Mouse (Mus musculus) forebrain, embryonic 13.5 days (tissue): Measurements from ENCODE around the gene Camsap1. TPM values are rescaled to one million over a fixed set of nuclear protein-coding genes. Genes with fewer than 3 reads are reported as not detected.

Experiments
- ATAC-seq: fragments of 200-750 bp; cut with Nextera tagmentation; 2 replicates; pipeline ENCODE4 v1.8.0; 2017
- H3K27ac ChIP-seq: fragments of 300-500 bp; sonication (generic); 2 replicates; pipeline ENCODE4 v1.5.1; 2015; ENCODE audit warnings: inconsistent platforms, mild to moderate bottlenecking, moderate library complexity
- H3K27me3 ChIP-seq: fragments of 300-500 bp; sonication (generic); 2 replicates; pipeline ENCODE4 v1.6.1; 2015; ENCODE audit warnings: mild to moderate bottlenecking, inconsistent platforms
- H3K36me3 ChIP-seq: fragments of 300-500 bp; sonication (generic); 2 replicates; pipeline ENCODE4 v1.6.1; 2015; ENCODE audit warnings: mild to moderate bottlenecking, inconsistent platforms; ENCODE audit not compliant: poor library complexity, severe bottlenecking
- H3K4me1 ChIP-seq: fragments of 300-500 bp; sonication (generic); 2 replicates; pipeline ENCODE4 v1.6.1; 2015; ENCODE audit warnings: inconsistent platforms
- H3K4me2 ChIP-seq: fragments of 300-500 bp; sonication (generic); 2 replicates; pipeline ENCODE4 v1.6.1; 2015; ENCODE audit warnings: inconsistent platforms, mild to moderate bottlenecking, moderate library complexity
- H3K4me3 ChIP-seq: fragments of 300-500 bp; sonication (generic); 2 replicates; pipeline ENCODE4 v1.5.1; 2015; ENCODE audit warnings: mild to moderate bottlenecking, inconsistent platforms
- H3K9ac ChIP-seq: fragments of 300-500 bp; sonication (generic); 2 replicates; pipeline ENCODE4 v1.6.1; 2015; ENCODE audit warnings: mild to moderate bottlenecking, inconsistent platforms
- H3K9me3 ChIP-seq: fragments of 300-500 bp; sonication (generic); replicated peaks from 2 replicates; pipeline ENCODE4 v1.6.1; 2016; ENCODE audit warnings: inconsistent platforms
- WGBS: fragments of 180-500 bp; shearing (Covaris S2); methylation state at CpG from one replicate; pipeline ENCODE4 v1.1.7; 2015; 5-methylcytosine and 5-hydroxymethylcytosine counted together
- polyA plus RNA-seq: library from polyadenylated mRNA; unstranded; fragments of >200 nt; fragmentation: Nextera tagmentation; extraction: Ambion mirVana; gene quantifications from 2 replicates; pipeline ENCODE4 v1.2.1, GENCODE M21; 2015

Camsap1 gene
- polyA plus RNA-seq, 1 experiment from 2014 or later: 30.7 TPM

- Histone ChIP-seq H3K27ac (no peak overlapping the region), H3K9me3 (no peaks in the 10 kb centered on the region), H3K9ac (no peak overlapping the region), H3K4me3 (no peak overlapping the region), H3K27me3 (no peaks in the 10 kb centered on the region), H3K4me2 (no peak overlapping the region), H3K36me3 (peaks cover 90% of the 10 kb centered on the region), H3K4me1 (no peaks in the 10 kb centered on the region)
- 78% methylated on average over 2 of the region's 2 CpGs for WGBS
- no peak for ATAC-seq
These were observed 18.9 kb upstream of the Camsap1 start for GRCm38 (mm10) chr2:26002001-26002400.

- 96% methylated on average over 5 of the region's 5 CpGs for WGBS
- H3K9ac ChIP-seq: no peak overlapping the region
- H3K27ac ChIP-seq: no peak overlapping the region
- no peaks in the 10 kb centered on the region for H3K27me3 ChIP-seq
- H3K4me1 ChIP-seq: no peaks in the 10 kb centered on the region
- no peak overlapping the region for H3K4me2 ChIP-seq
- H3K9me3 ChIP-seq: no peaks in the 10 kb centered on the region
- no peak overlapping the region for H3K4me3 ChIP-seq
- ATAC-seq: no peak
- H3K36me3 ChIP-seq: peaks cover 85% of the 10 kb centered on the region
These were observed 18.1 kb upstream of the Camsap1 start for GRCm38 (mm10) chr2:26001136-26001535.

- Histone ChIP-seq H3K36me3 (peaks cover 57% of the 10 kb centered on the region), H3K9ac (no peak overlapping the region), H3K4me1 (no peaks in the 10 kb centered on the region), H3K4me3 (no peak overlapping the region), H3K27ac (no peak overlapping the region), H3K9me3 (no peaks in the 10 kb centered on the region), H3K4me2 (no peak overlapping the region), H3K27me3 (no peaks in the 10 kb centered on the region)
- no peak for ATAC-seq
- WGBS: 94% methylated on average over 3 of the region's 3 CpGs
These were observed 14.6 kb upstream of the Camsap1 start for GRCm38 (mm10) chr2:25997716-25998115.

DNA sequence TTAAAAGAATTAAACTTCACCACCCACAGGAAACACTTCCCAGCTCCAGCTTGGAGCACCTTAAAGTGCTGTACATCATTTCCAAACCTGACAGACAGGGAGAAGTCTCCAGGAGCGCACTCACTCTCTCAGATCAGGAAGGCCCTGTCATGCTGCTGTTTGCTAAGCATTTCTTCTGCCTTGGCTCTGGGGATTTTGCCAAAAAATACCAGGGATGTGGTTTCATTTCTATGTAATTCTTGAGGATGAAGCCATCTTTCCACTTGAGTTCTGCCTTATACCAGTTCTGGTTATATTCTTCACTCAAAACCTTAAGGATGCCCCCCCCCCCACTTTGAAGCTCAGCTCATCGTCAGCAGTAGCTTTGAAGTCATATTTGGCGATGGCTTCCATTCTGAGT is 11.7 kb upstream of the Camsap1 start:
- Histone ChIP-seq H3K4me1 (no peaks in the 10 kb centered on the region), H3K4me2 (no peak overlapping the region), H3K9me3 (no peaks in the 10 kb centered on the region), H3K4me3 (no peak overlapping the region), H3K27ac (no peak overlapping the region), H3K27me3 (no peaks in the 10 kb centered on the region), H3K9ac (no peak overlapping the region), H3K36me3 (peaks cover 35% of the 10 kb centered on the region)
- WGBS: 94% methylated on average over 3 of the region's 3 CpGs
- no peak for ATAC-seq

GRCm38 (mm10) chr2:25992285-25992684 is 9.2 kb upstream of the Camsap1 start:
- Histone ChIP-seq H3K4me3 (no peak overlapping the region), H3K27ac (no peak overlapping the region), H3K27me3 (no peaks in the 10 kb centered on the region), H3K9me3 (no peaks in the 10 kb centered on the region), H3K9ac (no peak overlapping the region), H3K4me2 (no peak overlapping the region), H3K36me3 (peaks cover 11% of the 10 kb centered on the region), H3K4me1 (no peaks in the 10 kb centered on the region)
- no peak for ATAC-seq
- WGBS: 73% methylated on average over 2 of the region's 2 CpGs

GRCm38 (mm10) chr2:25989651-25990050 is 6.6 kb upstream of the Camsap1 start:
- Histone ChIP-seq H3K27me3 (no peaks in the 10 kb centered on the region), H3K9me3 (no peaks in the 10 kb centered on the region), H3K9ac (no peak overlapping the region), H3K4me2 (no peak overlapping the region), H3K27ac (no peak overlapping the region), H3K4me3 (no peak overlapping the region), H3K4me1 (0 out of 2 replicates have a peak, but pooled peaks cover 3% of the 10 kb centered on the region), H3K36me3 (no peaks in the 10 kb centered on the region)
- ATAC-seq: no peak
- WGBS: 87% methylated on average over 1 of the region's 1 CpGs

GRCm38 (mm10) chr2:25987817-25988216 is 4.7 kb upstream of the Camsap1 start:
- Histone ChIP-seq H3K36me3 (no peaks in the 10 kb centered on the region), H3K9me3 (no peaks in the 10 kb centered on the region), H3K4me2 (no peak overlapping the region), H3K9ac (no peak overlapping the region), H3K27ac (no peak overlapping the region), H3K4me1 (peaks cover 11% of the 10 kb centered on the region), H3K27me3 (no peaks in the 10 kb centered on the region), H3K4me3 (no peak overlapping the region)
- ATAC-seq: no peak
- WGBS: 90% methylated on average over 6 of the region's 6 CpGs

GRCm38 (mm10) chr2:25986601-25987000 is 3.5 kb upstream of the Camsap1 start:
- Histone ChIP-seq H3K4me3 (no peak overlapping the region), H3K9me3 (no peaks in the 10 kb centered on the region), H3K4me2 (no peak overlapping the region), H3K27ac (no peak overlapping the region), H3K27me3 (no peaks in the 10 kb centered on the region), H3K4me1 (peaks cover 15% of the 10 kb centered on the region), H3K36me3 (no peaks in the 10 kb centered on the region), H3K9ac (no peak overlapping the region)
- WGBS: 66% methylated on average over 5 of the region's 5 CpGs
- ATAC-seq: no peak

DNA sequence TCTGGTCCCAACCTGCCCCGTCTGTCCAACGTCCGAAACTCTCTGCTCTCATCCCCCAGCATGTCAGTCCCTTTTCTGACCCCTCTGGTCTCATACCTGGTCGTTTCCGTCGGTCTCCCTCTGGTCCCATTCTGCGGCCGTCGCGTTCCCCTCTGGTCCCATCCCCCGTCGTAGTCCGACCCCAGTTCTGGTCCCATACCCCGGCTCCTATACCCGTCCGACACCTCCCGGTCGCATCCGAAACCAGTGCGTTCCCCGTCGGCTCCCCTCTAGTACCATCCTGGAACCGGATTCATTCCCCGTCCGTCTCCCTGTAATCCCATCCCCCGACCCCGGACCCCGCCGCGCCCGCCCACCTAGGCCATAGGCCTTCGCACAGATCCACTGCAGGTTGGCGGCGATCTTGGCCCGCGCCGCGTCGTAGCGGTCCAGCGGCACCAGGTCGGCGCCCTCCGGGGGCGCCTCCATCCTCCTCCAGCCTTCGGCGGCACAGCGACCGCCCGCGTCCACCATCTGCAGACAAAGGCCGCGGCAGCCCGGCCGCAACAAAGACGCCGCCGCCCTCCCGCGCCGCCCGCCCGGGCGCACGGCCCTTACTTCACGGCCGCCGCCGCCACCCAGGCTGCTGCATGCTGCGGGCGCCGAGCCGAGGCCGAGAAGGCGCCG is 523 bp downstream of the Camsap1 start:
- ATAC-seq: peak; percentile 23
- WGBS: 1% methylated on average over 61 of the region's 76 CpGs
- H3K4me1 ChIP-seq: peaks cover 49% of the 10 kb centered on the region

DNA sequence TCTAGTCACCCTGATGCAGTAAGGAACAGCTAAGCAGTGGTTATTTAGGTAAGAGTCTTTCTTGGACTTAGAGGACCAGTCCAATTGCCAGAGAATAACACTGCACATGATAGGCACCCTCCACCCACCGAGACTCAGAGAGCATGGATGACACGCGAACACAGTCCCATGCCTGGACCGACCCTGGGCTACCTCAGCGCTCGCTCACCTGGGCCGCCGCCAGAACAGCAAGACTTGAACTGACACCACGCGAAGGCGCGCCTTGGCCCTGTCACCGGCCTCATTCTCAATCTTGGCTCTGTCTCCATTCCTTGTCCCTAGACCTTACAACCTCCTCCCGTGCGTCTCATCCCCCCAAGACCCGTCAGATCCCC is 1.0 kb downstream of the Camsap1 start:
- Histone ChIP-seq H3K36me3 (peaks cover 3% of the 10 kb centered on the region; the same call in 1 of the 2 replicates), H3K9me3 (no peaks in the 10 kb centered on the region), H3K27ac (peak overlapping the region; percentile 96), H3K27me3 (no peaks in the 10 kb centered on the region), H3K9ac (peak overlapping the region; percentile 99), H3K4me1 (peaks cover 49% of the 10 kb centered on the region), H3K4me2 (peak overlapping the region; percentile 91), H3K4me3 (peak overlapping the region; percentile 82)
- no peak for ATAC-seq
- WGBS: under 1% methylated on average over 16 of the region's 16 CpGs

More for the DNA sequence above, 523 bp downstream of the Camsap1 start:
- Histone ChIP-seq H3K9me3 (no peaks in the 10 kb centered on the region), H3K27me3 (no peaks in the 10 kb centered on the region), H3K27ac (peak overlapping the region; percentile 96), H3K4me3 (peak overlapping the region; percentile 82), H3K9ac (peak overlapping the region; percentile 99), H3K4me2 (peak overlapping the region; percentile 91), H3K36me3 (peaks cover 3% of the 10 kb centered on the region; the same call in 1 of the 2 replicates)

DNA sequence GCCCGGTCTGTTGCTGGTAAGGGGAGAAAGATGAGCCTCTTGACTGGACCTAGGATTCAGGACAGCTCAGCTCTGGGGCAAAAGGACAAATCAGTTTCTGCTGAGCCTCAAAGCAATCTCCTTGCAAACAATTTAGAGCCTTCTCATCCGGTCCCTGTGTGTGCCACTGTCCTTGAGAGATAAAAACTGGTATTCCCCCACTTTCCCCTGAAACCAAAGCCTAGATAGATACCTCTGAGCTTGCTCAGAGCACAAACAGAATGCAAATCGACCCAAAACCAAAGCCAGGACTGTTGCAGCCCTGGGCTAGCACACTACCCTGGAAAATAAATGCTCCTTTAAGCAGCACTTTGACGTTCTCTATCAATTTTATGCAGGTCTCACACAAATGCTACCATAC is 4.1 kb downstream of the Camsap1 start:
- no peak for ATAC-seq
- H3K27ac ChIP-seq: no peak overlapping the region
- peaks cover 3% of the 10 kb centered on the region; the same call in 1 of the 2 replicates for H3K36me3 ChIP-seq
- no peak overlapping the region for H3K9ac ChIP-seq
- WGBS: 89% methylated on average over 4 of the region's 4 CpGs
- peaks cover 43% of the 10 kb centered on the region for H3K4me1 ChIP-seq
- no peak overlapping the region for H3K4me2 ChIP-seq
- no peak overlapping the region for H3K4me3 ChIP-seq
- no peaks in the 10 kb centered on the region for H3K27me3 ChIP-seq
- H3K9me3 ChIP-seq: no peaks in the 10 kb centered on the region

DNA sequence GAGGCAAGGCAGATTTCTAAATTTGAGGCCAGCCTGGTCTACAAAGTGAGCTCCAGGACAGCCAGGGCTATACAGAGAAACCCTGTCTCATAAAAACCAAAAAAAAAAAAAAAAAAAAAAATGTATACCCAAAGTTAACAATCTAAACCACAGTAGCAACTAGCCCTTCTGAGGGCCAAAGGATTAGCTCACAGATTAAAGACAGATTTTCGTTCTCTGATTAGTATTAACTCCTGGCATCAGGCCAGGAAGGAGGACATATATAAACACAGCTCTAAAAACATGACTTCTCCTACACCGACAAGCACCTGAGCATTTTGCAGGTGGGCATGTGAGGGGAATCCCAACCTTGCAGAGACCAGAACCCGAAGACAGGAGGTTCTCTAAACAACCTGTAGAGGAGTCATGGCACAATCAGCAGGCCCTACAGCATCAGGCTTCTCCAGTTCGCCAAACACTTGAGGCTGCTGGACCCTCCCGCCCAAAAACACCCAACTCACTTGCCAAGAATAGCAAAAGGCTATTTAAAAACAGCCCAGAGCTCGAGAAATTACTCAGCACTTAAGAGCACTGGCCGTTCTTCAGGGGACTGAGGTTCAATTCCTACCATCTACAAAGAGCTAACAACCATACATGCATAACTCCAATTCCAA is 5.4 kb downstream of the Camsap1 start:
- 87% methylated on average over 7 of the region's 7 CpGs for WGBS
- H3K27me3 ChIP-seq: no peaks in the 10 kb centered on the region
- no peaks in the 10 kb centered on the region for H3K9me3 ChIP-seq
- H3K4me2 ChIP-seq: no peak overlapping the region
- H3K36me3 ChIP-seq: peaks cover 12% of the 10 kb centered on the region
- no peak overlapping the region for H3K9ac ChIP-seq
- peaks cover 41% of the 10 kb centered on the region for H3K4me1 ChIP-seq
- H3K4me3 ChIP-seq: no peak overlapping the region
- H3K27ac ChIP-seq: no peak overlapping the region
- no peak for ATAC-seq
